Mouse (Mus musculus) forebrain, embryonic 12.5 days (tissue): ENCODE data around the gene Calhm2. TPM values are rescaled to one million over a fixed set of nuclear protein-coding genes. Genes with fewer than 3 reads are reported as not detected.

Experiments used
- ATAC-seq: fragments of 200-750 bp; cut with Nextera tagmentation; 2 replicates; pipeline ENCODE4 v1.8.0; 2017; ENCODE audit warnings: moderate TSS enrichment; ENCODE audit not compliant: low FRiP score
- H3K27ac ChIP-seq: fragments of 300-500 bp; sonication (generic); 2 replicates; pipeline ENCODE4 v1.5.1; 2016; ENCODE audit warnings: mild to moderate bottlenecking
- H3K27me3 ChIP-seq: fragments of 300-500 bp; sonication (generic); 2 replicates; pipeline ENCODE4 v1.6.1; 2016; ENCODE audit warnings: mild to moderate bottlenecking
- H3K36me3 ChIP-seq: fragments of 300-500 bp; sonication (generic); replicated peaks from 2 replicates; pipeline ENCODE4 v1.6.1; 2016; ENCODE audit warnings: mild to moderate bottlenecking
- H3K4me1 ChIP-seq: fragments of 300-500 bp; sonication (generic); 2 replicates; pipeline ENCODE4 v1.6.1; 2016
- H3K4me2 ChIP-seq: fragments of 300-500 bp; sonication (generic); 2 replicates; pipeline ENCODE4 v1.6.1; 2016; ENCODE audit warnings: mild to moderate bottlenecking, moderate library complexity
- H3K4me3 ChIP-seq: fragments of 300-500 bp; sonication (generic); replicated peaks from 2 replicates; pipeline ENCODE4 v1.5.1; 2016; ENCODE audit warnings: mild to moderate bottlenecking
- H3K9ac ChIP-seq: fragments of 300-500 bp; sonication (generic); 2 replicates; pipeline ENCODE4 v1.6.1; 2016; ENCODE audit warnings: mild to moderate bottlenecking
- H3K9me3 ChIP-seq: fragments of 300-500 bp; sonication (generic); 2 replicates; pipeline ENCODE4 v1.6.1; 2016
- WGBS: fragments of 180-500 bp; shearing (Covaris S2); methylation state at CpG from one replicate; pipeline ENCODE4 v1.1.7; 2016; 5-methylcytosine and 5-hydroxymethylcytosine counted together
- polyA plus RNA-seq: library from polyadenylated mRNA; unstranded; fragments of >200 nt; fragmentation: Nextera tagmentation; extraction: Ambion mirVana; gene quantifications from 2 replicates; pipeline ENCODE4 v1.2.1, GENCODE M21; 2016

Calhm2 gene
- polyA plus RNA-seq, 1 experiment from 2014 or later = 1.8 TPM

- H3K4me3 ChIP-seq = no peak overlapping the region
- peak; percentile 58 for ATAC-seq
- no peak overlapping the region for H3K27ac ChIP-seq
Measured at GRCm38 (mm10) chr19:47168793-47169412, 30.8 kb upstream of the Calhm2 start.

DNA sequence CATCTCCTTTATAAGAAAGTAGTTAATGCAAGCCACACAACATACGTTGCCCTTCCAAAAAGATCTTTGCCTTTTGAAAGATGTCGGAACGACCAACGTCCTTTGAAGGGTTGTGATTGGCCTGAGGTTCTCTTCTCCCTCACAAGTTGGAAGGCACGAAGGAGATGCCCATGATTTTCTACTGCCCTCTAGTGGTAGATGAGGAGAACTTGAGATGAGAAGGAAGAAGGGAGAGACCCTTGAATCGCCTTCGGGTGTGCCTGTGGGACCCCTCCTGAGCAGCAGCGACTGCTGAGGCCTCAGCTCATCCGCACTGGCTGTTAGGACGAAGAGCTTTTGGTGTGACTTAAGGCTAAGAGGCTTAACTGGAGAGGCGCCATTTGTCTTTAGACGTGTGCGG, 30.1 kb upstream of the Calhm2 start:
- 6% methylated on average over 13 of the region's 13 CpGs for WGBS
- Histone ChIP-seq H3K4me2 (peak overlapping the region; percentile 25), H3K4me1 (peaks cover 6% of the 10 kb centered on the region), H3K9ac (no peak overlapping the region), H3K9me3 (no peaks in the 10 kb centered on the region), H3K4me3 (no peak overlapping the region), H3K36me3 (no peaks in the 10 kb centered on the region), H3K27me3 (0 out of 2 replicates have a peak, but pooled peaks cover 3% of the 10 kb centered on the region), H3K27ac (no peak overlapping the region)
- ATAC-seq = no peak

More at GRCm38 (mm10) chr19:47168793-47169412, 30.8 kb upstream of the Calhm2 start:
- no peaks in the 10 kb centered on the region for H3K9me3 ChIP-seq
- 27% methylated on average over 11 of the region's 11 CpGs for WGBS
- 0 out of 2 replicates have a peak, but pooled peaks cover 3% of the 10 kb centered on the region for H3K27me3 ChIP-seq
- peaks cover 6% of the 10 kb centered on the region for H3K4me1 ChIP-seq
- no peaks in the 10 kb centered on the region for H3K36me3 ChIP-seq
- H3K9ac ChIP-seq = no peak overlapping the region
- peak overlapping the region; percentile 25 for H3K4me2 ChIP-seq

- ATAC-seq = no peak
- Histone ChIP-seq H3K4me3 (no peak overlapping the region), H3K4me2 (0 out of 2 replicates have a peak overlapping the region, but pooled peaks have one; percentile 25), H3K27ac (no peak overlapping the region), H3K9ac (no peak overlapping the region), H3K9me3 (no peaks in the 10 kb centered on the region), H3K4me1 (peaks cover 6% of the 10 kb centered on the region), H3K27me3 (0 out of 2 replicates have a peak, but pooled peaks cover 3% of the 10 kb centered on the region), H3K36me3 (no peaks in the 10 kb centered on the region)
- 52% methylated on average over 7 of the region's 7 CpGs for WGBS
Measured at GRCm38 (mm10) chr19:47167617-47168214, 29.6 kb upstream of the Calhm2 start.

DNA sequence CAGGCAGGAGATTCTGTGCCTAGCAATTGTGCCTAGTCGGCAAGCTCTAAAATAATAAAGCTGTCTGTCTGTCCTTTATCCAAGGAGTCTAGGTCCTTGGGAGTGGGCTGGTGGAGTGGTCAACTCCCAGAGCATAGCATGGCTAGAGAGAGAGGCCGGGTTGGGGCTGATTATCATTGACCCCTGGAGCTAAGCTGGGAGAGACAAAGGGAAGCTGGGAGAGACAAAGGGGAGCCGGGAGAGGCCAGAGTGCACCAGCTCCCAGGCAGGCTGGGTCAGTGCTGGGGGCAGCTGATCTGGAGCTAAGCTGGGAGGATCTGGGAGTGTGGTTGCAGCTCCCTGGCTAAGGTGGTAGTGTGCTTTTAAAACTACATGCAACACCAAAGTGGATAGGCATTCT, 28.7 kb upstream of the Calhm2 start:
- no peak overlapping the region for H3K4me2 ChIP-seq
- no peaks in the 10 kb centered on the region for H3K36me3 ChIP-seq
- ATAC-seq = no peak
- H3K9me3 ChIP-seq = no peaks in the 10 kb centered on the region
- no peak overlapping the region for H3K27ac ChIP-seq
- no peak overlapping the region for H3K4me3 ChIP-seq
- 0 out of 2 replicates have a peak, but pooled peaks cover 3% of the 10 kb centered on the region for H3K27me3 ChIP-seq
- peaks cover 6% of the 10 kb centered on the region for H3K4me1 ChIP-seq
- no peak overlapping the region for H3K9ac ChIP-seq
- WGBS = 9% methylated on average over 3 of the region's 3 CpGs

DNA sequence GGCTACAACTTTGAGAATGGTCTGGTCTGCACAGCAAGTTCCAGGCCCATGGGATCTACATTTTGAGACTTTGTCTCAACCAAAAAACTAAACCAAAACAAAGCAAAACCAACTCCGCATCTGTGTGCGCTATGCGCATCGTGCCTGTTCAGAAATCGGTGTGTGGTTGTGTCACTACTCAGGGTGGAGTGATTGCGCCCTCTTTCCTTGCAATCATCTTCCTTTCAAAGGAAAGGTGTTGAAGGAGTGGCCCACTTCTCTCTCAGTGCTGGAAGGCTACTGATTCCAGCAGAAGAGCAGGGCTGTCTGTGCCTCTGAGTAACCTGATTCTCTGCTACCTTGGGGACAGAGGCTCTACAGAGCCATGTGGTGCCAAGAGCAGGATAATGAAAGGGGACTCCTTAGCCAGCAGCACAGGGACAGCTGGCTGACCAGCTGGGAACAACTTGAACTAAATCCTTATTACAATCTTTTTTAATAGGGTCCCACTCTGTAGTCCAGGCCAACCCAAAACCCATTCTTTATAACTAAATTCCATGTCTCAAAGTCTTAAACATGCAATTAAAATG, 25.2 kb upstream of the Calhm2 start:
- no peak for ATAC-seq
- Histone ChIP-seq H3K27me3 (0 out of 2 replicates have a peak, but pooled peaks cover 3% of the 10 kb centered on the region), H3K27ac (no peak overlapping the region), H3K9me3 (no peaks in the 10 kb centered on the region), H3K4me3 (no peak overlapping the region), H3K4me2 (no peak overlapping the region), H3K4me1 (peaks cover under 1% of the 10 kb centered on the region; the same call in 1 of the 2 replicates), H3K9ac (no peak overlapping the region), H3K36me3 (no peaks in the 10 kb centered on the region)
- WGBS = 95% methylated on average over 6 of the region's 6 CpGs

- no peak for ATAC-seq
- Histone ChIP-seq H3K4me2 (no peak overlapping the region), H3K4me3 (no peak overlapping the region), H3K36me3 (no peaks in the 10 kb centered on the region), H3K9me3 (no peaks in the 10 kb centered on the region), H3K4me1 (no peaks in the 10 kb centered on the region; the same call in 1 of the 2 replicates), H3K27ac (no peak overlapping the region), H3K9ac (no peak overlapping the region), H3K27me3 (no peaks in the 10 kb centered on the region)
- 63% methylated on average over 4 of the region's 4 CpGs for WGBS
Measured at GRCm38 (mm10) chr19:47161669-47162068, 23.6 kb upstream of the Calhm2 start.

GRCm38 (mm10) chr19:47157664-47158063, 19.6 kb upstream of the Calhm2 start, which contains the start of gene Calhm3:
Calhm3 (minus strand) TSS chr19:47157764.
- Histone ChIP-seq H3K4me2 (no peak within 1 kb of the TSS), H3K4me1 (no peaks in the 10 kb centered on the region), H3K9me3 (no peaks in the 10 kb centered on the region), H3K36me3 (no peaks in the 10 kb centered on the region), H3K27me3 (no peaks in the 10 kb centered on the region), H3K4me3 (no peak within 1 kb of the TSS), H3K9ac (no peak within 1 kb of the TSS), H3K27ac (no peak within 1 kb of the TSS)
- 77% methylated on average over 11 of the region's 11 CpGs for WGBS
- no peak for ATAC-seq

DNA sequence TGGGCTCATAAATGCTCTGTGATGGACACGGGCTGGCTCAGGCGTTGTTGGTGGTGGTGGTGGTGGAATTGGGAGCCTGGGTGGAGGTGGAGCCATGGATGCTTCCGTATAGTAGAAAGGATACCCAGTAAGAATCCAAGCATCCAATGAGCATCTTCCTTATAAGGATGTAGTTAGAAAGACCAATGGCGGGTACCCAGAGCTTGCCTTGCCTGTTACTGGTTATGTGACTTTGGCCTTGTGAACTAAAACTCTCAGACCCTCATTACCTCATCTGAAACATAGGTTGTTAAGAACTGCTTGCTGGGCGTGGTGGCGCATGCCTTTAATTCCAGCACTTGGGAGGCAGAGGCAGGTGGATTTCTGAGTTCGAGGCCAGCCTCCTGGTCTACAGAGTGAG, 15.7 kb upstream of the Calhm2 start:
- Histone ChIP-seq H3K36me3 (no peaks in the 10 kb centered on the region), H3K27ac (no peak overlapping the region), H3K9me3 (no peaks in the 10 kb centered on the region), H3K9ac (no peak overlapping the region), H3K4me1 (0 out of 2 replicates have a peak, but pooled peaks cover 5% of the 10 kb centered on the region), H3K4me2 (no peak overlapping the region), H3K4me3 (no peak overlapping the region), H3K27me3 (peaks cover 11% of the 10 kb centered on the region; the same call in 1 of the 2 replicates)
- WGBS = 91% methylated on average over 7 of the region's 7 CpGs
- ATAC-seq = no peak

DNA sequence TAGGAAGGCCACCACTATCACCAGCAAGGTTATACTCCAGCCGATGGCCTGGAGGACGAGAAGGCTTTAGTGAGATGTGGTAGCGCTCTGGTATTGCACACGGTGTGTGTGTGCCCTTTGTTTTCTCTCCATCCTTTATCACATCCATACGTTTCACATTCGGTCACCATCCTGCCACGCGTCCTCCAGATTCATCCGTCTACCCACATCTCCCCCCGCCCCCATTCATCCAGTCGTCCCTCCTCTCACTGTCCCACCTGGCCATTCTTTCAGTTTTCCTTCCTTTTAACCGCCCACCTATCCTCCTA, 13.9 kb upstream of the Calhm2 start:
- Histone ChIP-seq H3K4me1 (0 out of 2 replicates have a peak, but pooled peaks cover 5% of the 10 kb centered on the region), H3K9ac (peak overlapping the region; percentile 42; the same call in 1 of the 2 replicates), H3K9me3 (no peaks in the 10 kb centered on the region), H3K4me2 (peak overlapping the region; percentile 59), H3K27ac (no peak overlapping the region), H3K27me3 (peaks cover 14% of the 10 kb centered on the region; the same call in 1 of the 2 replicates), H3K36me3 (no peaks in the 10 kb centered on the region), H3K4me3 (peak overlapping the region; percentile 36)
- WGBS = 60% methylated on average over 12 of the region's 12 CpGs
- ATAC-seq = no peak

DNA sequence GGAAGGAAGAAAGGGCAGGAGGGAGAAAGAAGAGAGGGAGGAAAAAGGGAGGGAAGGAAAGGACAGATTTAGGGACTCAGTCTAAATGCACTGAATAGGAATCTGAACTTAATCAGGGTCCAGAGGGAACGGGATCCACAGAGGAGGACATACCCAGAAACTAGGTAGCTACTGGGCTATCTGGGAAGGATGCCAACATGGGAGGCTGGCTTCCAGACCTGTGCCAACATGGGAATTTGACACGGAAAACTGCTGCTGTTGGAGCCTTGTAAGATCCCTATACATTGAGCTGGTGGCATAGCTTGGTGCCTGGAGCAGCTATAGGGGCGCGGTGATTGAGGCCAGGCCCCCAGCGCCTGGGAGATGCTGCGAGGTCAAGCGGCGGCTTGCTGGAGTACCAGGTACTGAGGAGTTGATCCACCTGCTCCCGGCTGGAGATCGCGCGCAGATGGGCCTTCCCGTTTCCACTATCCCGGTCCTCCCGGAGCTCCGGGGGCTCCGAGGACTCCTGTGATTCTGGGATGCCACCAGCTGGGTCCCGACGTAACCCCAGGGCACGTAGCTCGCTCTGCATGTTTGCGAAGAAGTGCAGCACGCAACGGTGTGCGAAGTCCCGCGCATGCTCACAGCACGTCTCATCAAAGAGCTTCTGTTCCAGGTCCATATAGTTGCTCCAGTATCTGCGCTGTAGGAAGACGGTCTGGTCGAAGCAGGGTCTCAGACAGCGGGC, 13.4 kb upstream of the Calhm2 start:
- peak; percentile 27; the same call in 1 of the 2 replicates for ATAC-seq
- Histone ChIP-seq H3K36me3 (no peaks in the 10 kb centered on the region), H3K27ac (no peak overlapping the region), H3K9ac (peak overlapping the region; percentile 42; the same call in 1 of the 2 replicates), H3K4me1 (0 out of 2 replicates have a peak, but pooled peaks cover 5% of the 10 kb centered on the region), H3K4me3 (peak overlapping the region; percentile 36), H3K4me2 (peak overlapping the region; percentile 59), H3K9me3 (no peaks in the 10 kb centered on the region), H3K27me3 (peaks cover 14% of the 10 kb centered on the region; the same call in 1 of the 2 replicates)
- 24% methylated on average over 32 of the region's 32 CpGs for WGBS

GRCm38 (mm10) chr19:47149854-47150253, 11.8 kb upstream of the Calhm2 start:
- no peak for ATAC-seq
- H3K36me3 ChIP-seq = no peaks in the 10 kb centered on the region

More at GRCm38 (mm10) chr19:47149854-47150253, 11.8 kb upstream of the Calhm2 start:
- H3K9ac ChIP-seq = no peak overlapping the region
- H3K4me2 ChIP-seq = no peak overlapping the region
- 0 out of 2 replicates have a peak, but pooled peaks cover 5% of the 10 kb centered on the region for H3K4me1 ChIP-seq
- no peak overlapping the region for H3K27ac ChIP-seq
- H3K27me3 ChIP-seq = peaks cover 14% of the 10 kb centered on the region; the same call in 1 of the 2 replicates
- H3K9me3 ChIP-seq = no peaks in the 10 kb centered on the region
- no peak overlapping the region for H3K4me3 ChIP-seq
- WGBS = 56% methylated on average over 4 of the region's 4 CpGs
